Comparison of ENCODE assay signal across 11 mouse cellular contexts in the genomic region with DNA sequence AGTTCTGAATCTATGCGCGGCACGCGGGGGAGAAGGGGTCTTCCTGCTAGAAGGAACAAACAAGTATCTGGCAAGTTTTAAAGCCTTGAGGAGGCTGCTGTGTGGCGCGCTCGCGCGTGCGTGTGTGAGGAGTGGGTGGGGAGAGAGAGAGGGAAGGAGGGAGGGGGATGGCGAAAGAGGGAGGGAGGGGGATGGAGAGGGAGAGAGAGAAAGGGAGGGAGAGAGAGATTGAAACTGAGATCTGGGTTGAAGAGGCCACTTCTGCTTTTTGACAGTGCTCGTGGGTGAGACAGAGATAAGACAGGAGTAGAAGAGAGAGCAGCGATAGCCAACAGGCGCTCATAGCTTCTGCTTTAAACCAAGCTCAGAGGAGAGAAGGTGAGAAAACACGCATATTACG.
DNase-seq lines count a peak whose midpoint lies in the region; ATAC-seq and TF ChIP-seq lines count a peak whose summit lies in the region.
"Had no signal": no experiment of that assay in that cellular context is flagged by ENCODE, and none has a peak within 500 bp of the region (broad histone marks: within the 10 kb centered on the region; RNA-seq: fewer than 3 reads in every experiment).

No protein-coding gene starts in this region.

- no peaks in the 10 kb centered on the region for H3K4me1 ChIP-seq in kidney, embryonic 15.5 days
- peaks cover 40% of the 10 kb centered on the region for H3K4me1 ChIP-seq in E14TG2a.4 (replicated peaks; ENCODE audit: low read depth, low read length)
- H3K4me1 ChIP-seq: hindbrain, embryonic 12.5 days; midbrain, embryonic 13.5 days had no signal

- no peak for ATAC-seq in kidney, embryonic 15.5 days (replicated peaks; ENCODE audit: low FRiP score)
- ATAC-seq: forebrain, embryonic 14.5 days had no signal

- H3K27ac ChIP-seq in kidney, embryonic 15.5 days, result no peak overlapping the region
- H3K27ac ChIP-seq: hindbrain, embryonic 12.5 days; midbrain, embryonic 13.5 days had no signal

- no peak for DNase-seq in kidney, postnatal 36 days
- DNase-seq in 416B (ENCODE audit: low read depth) (peak; percentile 35), liver (peak; percentile 10)
- no peak for DNase-seq in left cerebral cortex, adult 9 months (ENCODE audit: low spot score in 2 of 2)
- DNase-seq in cerebellum, adult 9-10 months, result no peak
- DNase-seq: layer of hippocampus, adult 9-11 months had no signal

- no peaks in the 10 kb centered on the region for H3K36me3 ChIP-seq in kidney, embryonic 15.5 days
- H3K36me3 ChIP-seq in E14TG2a.4 (ENCODE audit: insufficient read depth, low read length), result no peaks in the 10 kb centered on the region
- H3K36me3 ChIP-seq: hindbrain, embryonic 12.5 days; midbrain, embryonic 13.5 days had no signal

- no peaks in the 10 kb centered on the region for H3K27me3 ChIP-seq in kidney, embryonic 15.5 days
- peaks cover 30% of the 10 kb centered on the region for H3K27me3 ChIP-seq in E14TG2a.4 (ENCODE audit: insufficient read depth, low read length)
- H3K27me3 ChIP-seq: midbrain, embryonic 13.5 days had no signal

- H3K9ac ChIP-seq in kidney, embryonic 15.5 days, result no peak overlapping the region
- H3K9ac ChIP-seq: hindbrain, embryonic 12.5 days; midbrain, embryonic 13.5 days had no signal

- TF ChIP-seq CTCF in E14TG2a.4 (conservative IDR thresholded peaks at IDR 0.05; ENCODE audit: low read length), result no peak

- 47% methylated on average over 16 of the region's 16 CpGs for WGBS in kidney, embryonic 15.5 days

- peak overlapping the region; percentile 10; the same call in 1 of the 2 replicates for H3K4me3 ChIP-seq in kidney, embryonic 15.5 days (replicated peaks)
- H3K4me3 ChIP-seq in E14TG2a.4 (replicated peaks; ENCODE audit: low read length), result 0 out of 2 replicates have a peak overlapping the region, but pooled peaks have one; percentile 32
- H3K4me3 ChIP-seq: hindbrain, embryonic 12.5 days; midbrain, embryonic 13.5 days had no signal

- H3K9me3 ChIP-seq in kidney, embryonic 15.5 days (replicated peaks), result no peaks in the 10 kb centered on the region
- no peaks in the 10 kb centered on the region for H3K9me3 ChIP-seq in E14TG2a.4 (ENCODE audit: low read length)
- H3K9me3 ChIP-seq: hindbrain, embryonic 12.5 days; midbrain, embryonic 13.5 days had no signal

- peak overlapping the region; percentile 41 for H3K4me2 ChIP-seq in kidney, embryonic 15.5 days
- H3K4me2 ChIP-seq: hindbrain, embryonic 12.5 days; midbrain, embryonic 13.5 days had no signal

Comparison
In these comparisons a context has a peak if more than half of its experiments do, and no peak if none do; other contexts are left out.
1. DNase-seq: peak in 416B (single experiment) and liver (single experiment); none in kidney, postnatal 36 days (0 of 2), left cerebral cortex, adult 9 months (0 of 2) and cerebellum, adult 9-10 months (single experiment).